Mouse (Mus musculus) forebrain, embryonic 11.5 days (tissue): Measurements from ENCODE around the gene Rasgrf2. TPM values are rescaled to one million over a fixed set of nuclear protein-coding genes. Genes with fewer than 3 reads are reported as not detected.

ENCODE experiments used
- ATAC-seq: fragments of 200-750 bp; cut with Nextera tagmentation; replicated peaks from 2 replicates; pipeline ENCODE4 v1.8.0; 2017; ENCODE audit warnings: moderate TSS enrichment; ENCODE audit not compliant: low FRiP score
- DNase-seq: peaks from one replicate; pipeline ENCODE4 v3.0.0-alpha.2; 2017; ENCODE audit warnings: low spot score
- H3K27ac ChIP-seq: fragments of 300-500 bp; sonication (generic); 2 replicates; pipeline ENCODE4 v1.5.1; 2014; ENCODE audit warnings: low read depth, low read length
- H3K27me3 ChIP-seq: fragments of 300-500 bp; sonication (generic); 2 replicates; pipeline ENCODE4 v1.6.1; 2014; ENCODE audit warnings: mild to moderate bottlenecking, low read length, mixed read lengths; ENCODE audit not compliant: control insufficient read depth, insufficient read depth
- H3K36me3 ChIP-seq: fragments of 300-500 bp; sonication (generic); 2 replicates; pipeline ENCODE4 v1.6.1; 2014; ENCODE audit warnings: mild to moderate bottlenecking, low read length, moderate library complexity, mixed read lengths; ENCODE audit not compliant: control insufficient read depth, insufficient read depth
- H3K4me1 ChIP-seq: fragments of 300-500 bp; sonication (generic); replicated peaks from 2 replicates; pipeline ENCODE4 v1.6.1; 2014; ENCODE audit warnings: low read length, mixed read lengths; ENCODE audit not compliant: control insufficient read depth, insufficient read depth
- H3K4me2 ChIP-seq: fragments of 300-500 bp; sonication (generic); 2 replicates; pipeline ENCODE4 v1.6.1; 2014; ENCODE audit warnings: low read depth, mild to moderate bottlenecking, low read length, moderate library complexity, mixed read lengths; ENCODE audit not compliant: severe bottlenecking
- H3K4me3 ChIP-seq: fragments of 300-500 bp; sonication (generic); 2 replicates; pipeline ENCODE4 v1.5.1; 2014; ENCODE audit warnings: low read depth, low read length
- H3K9ac ChIP-seq: fragments of 300-500 bp; sonication (generic); 2 replicates; pipeline ENCODE4 v1.6.1; 2014; ENCODE audit warnings: low read length
- H3K9me3 ChIP-seq: fragments of 300-500 bp; sonication (generic); 2 replicates; pipeline ENCODE4 v1.6.1; 2016; ENCODE audit warnings: low read length, mixed read lengths; ENCODE audit not compliant: control insufficient read depth
- WGBS: fragments of 180-500 bp; shearing (Covaris S2); extraction: QIAGEN DNeasy Blood & Tissue Kit; methylation state at CpG from one replicate; pipeline ENCODE4 v1.1.7; 2014; 5-methylcytosine and 5-hydroxymethylcytosine counted together
- polyA plus RNA-seq: library from polyadenylated mRNA; unstranded; fragments of >200 nt; fragmentation: Nextera tagmentation; extraction: Ambion mirVana; gene quantifications from 2 replicates; pipeline ENCODE4 v1.2.1, GENCODE M21; 2014

Gene Rasgrf2
- polyA plus RNA-seq, 1 experiment from 2014 or later = 0.08 TPM

- H3K9me3 ChIP-seq = no peaks in the 10 kb centered on the region
- H3K4me2 ChIP-seq = no peak overlapping the region
- H3K27ac ChIP-seq = no peak overlapping the region
- H3K4me3 ChIP-seq = no peak overlapping the region
- ATAC-seq (no peak), DNase-seq (no peak)
- H3K27me3 ChIP-seq = no peaks in the 10 kb centered on the region
- no peak overlapping the region for H3K9ac ChIP-seq
- WGBS = 75% methylated on average over 3 of the region's 3 CpGs
- no peaks in the 10 kb centered on the region for H3K4me1 ChIP-seq
- no peaks in the 10 kb centered on the region for H3K36me3 ChIP-seq
Measured at GRCm38 (mm10) chr13:91921010-91921409, 210.4 kb downstream of the Rasgrf2 start.

DNA sequence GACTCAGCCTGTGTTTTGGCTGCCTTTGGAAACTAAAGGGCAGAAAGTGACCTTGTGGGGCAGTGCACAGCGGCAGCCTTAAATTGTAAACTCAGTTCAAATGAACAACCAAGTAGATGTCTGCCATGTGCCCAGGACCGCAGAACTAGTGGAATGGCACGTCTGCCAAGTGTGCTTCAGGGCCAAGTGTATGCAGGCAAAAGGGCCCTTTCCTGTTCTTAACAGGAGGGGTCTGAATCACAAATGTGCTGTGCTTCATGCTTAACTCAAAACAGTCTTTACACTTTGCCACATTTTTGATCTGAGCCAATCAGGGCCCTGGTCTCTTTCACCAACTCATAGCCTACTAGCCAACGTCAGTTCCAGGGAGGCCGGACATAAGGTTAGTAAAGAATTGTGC is 212.7 kb downstream of the Rasgrf2 start:
- Histone ChIP-seq H3K4me3 (no peak overlapping the region), H3K9ac (no peak overlapping the region), H3K9me3 (no peaks in the 10 kb centered on the region), H3K27me3 (no peaks in the 10 kb centered on the region), H3K36me3 (no peaks in the 10 kb centered on the region), H3K4me1 (peaks cover 5% of the 10 kb centered on the region; the same call in 1 of the 2 replicates), H3K27ac (no peak overlapping the region), H3K4me2 (no peak overlapping the region)
- DNase-seq (no peak), ATAC-seq (no peak)
- WGBS = 82% methylated on average over 5 of the region's 5 CpGs

DNA sequence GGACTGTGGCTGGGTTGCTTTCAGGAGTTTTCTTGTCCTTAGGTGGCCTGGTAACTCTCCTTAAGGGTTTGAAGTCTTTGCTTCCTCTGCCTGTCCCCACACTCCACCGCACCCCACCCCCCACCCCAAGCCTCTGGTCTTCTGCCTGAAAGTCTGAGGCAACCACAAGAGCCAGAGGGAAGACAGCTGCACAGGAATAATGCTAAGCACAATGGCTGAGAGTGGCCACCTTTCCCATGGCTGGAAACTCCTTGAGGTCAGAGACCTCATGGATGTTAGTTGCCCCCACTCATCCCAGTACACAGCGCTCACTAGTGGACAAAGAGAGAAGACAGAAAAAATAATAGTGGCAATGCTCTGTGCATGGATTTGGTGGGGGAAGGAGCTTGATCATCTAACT is 213.6 kb downstream of the Rasgrf2 start:
- Histone ChIP-seq H3K4me3 (no peak overlapping the region), H3K9ac (no peak overlapping the region), H3K27ac (no peak overlapping the region), H3K27me3 (no peaks in the 10 kb centered on the region), H3K4me2 (no peak overlapping the region), H3K36me3 (no peaks in the 10 kb centered on the region), H3K9me3 (no peaks in the 10 kb centered on the region), H3K4me1 (peaks cover 5% of the 10 kb centered on the region; the same call in 1 of the 2 replicates)
- DNase-seq (no peak), ATAC-seq (no peak)
- 92% methylated on average over 2 of the region's 2 CpGs for WGBS

DNA sequence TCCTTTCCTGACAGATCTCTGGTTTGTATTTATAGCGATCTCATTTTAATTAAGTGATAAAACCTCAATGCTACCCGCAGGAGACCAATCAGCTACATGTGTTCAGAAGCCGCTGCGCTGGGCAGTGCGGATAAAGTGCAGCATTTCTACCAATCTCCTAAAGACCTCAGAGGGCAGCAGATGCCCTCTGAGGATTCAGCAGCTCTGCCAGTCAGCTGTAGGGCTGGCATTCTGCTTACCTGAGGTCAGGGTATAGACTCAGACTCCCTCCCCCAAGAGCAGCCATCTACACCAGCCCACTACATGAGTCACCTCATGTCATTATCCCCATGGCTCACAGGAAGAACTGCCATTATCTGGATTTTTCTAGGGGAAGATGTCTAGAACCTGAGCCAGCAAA is 215.1 kb downstream of the Rasgrf2 start:
- 87% methylated on average over 5 of the region's 5 CpGs for WGBS
- H3K4me2 ChIP-seq = no peak overlapping the region
- H3K27me3 ChIP-seq = no peaks in the 10 kb centered on the region
- H3K9me3 ChIP-seq = no peaks in the 10 kb centered on the region
- no peak overlapping the region for H3K27ac ChIP-seq
- no peak for DNase-seq
- ATAC-seq = 0 out of 2 replicates have a peak, but pooled peaks have one; percentile 4
- no peaks in the 10 kb centered on the region for H3K36me3 ChIP-seq
- H3K4me1 ChIP-seq = peaks cover 5% of the 10 kb centered on the region; the same call in 1 of the 2 replicates
- H3K9ac ChIP-seq = no peak overlapping the region
- H3K4me3 ChIP-seq = no peak overlapping the region

GRCm38 (mm10) chr13:91915582-91916239 is 215.7 kb downstream of the Rasgrf2 start:
- no peak overlapping the region for H3K9ac ChIP-seq
- H3K27ac ChIP-seq = no peak overlapping the region
- H3K4me3 ChIP-seq = no peak overlapping the region
- 52% methylated on average over 6 of the region's 6 CpGs for WGBS
- H3K4me1 ChIP-seq = peaks cover 5% of the 10 kb centered on the region; the same call in 1 of the 2 replicates
- no peak overlapping the region for H3K4me2 ChIP-seq
- H3K9me3 ChIP-seq = no peaks in the 10 kb centered on the region
- peak; percentile 49 for DNase-seq
- H3K36me3 ChIP-seq = no peaks in the 10 kb centered on the region
- ATAC-seq = peak; percentile 71
- no peaks in the 10 kb centered on the region for H3K27me3 ChIP-seq

DNA sequence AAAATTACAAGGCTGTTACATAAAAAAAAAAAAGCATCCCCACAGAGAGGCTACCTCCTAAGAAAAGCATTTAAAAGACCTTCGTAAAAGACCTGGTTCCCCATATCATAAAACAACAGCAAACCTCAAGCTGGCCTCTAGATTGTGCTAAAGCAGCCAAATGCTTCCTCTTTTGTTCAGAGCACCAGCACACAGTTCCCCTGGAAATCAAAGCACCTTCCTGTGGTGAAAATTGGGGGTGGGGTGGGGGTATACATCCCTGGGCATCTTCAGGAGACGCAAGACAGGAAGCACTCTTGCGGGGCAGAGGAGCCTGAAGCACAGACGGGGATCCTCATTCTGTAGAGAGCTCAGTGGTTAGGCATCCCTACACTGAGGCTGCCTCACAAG is 216.3 kb downstream of the Rasgrf2 start:
- no peak overlapping the region for H3K4me3 ChIP-seq
- H3K9me3 ChIP-seq = no peaks in the 10 kb centered on the region
- no peak overlapping the region for H3K9ac ChIP-seq
- ATAC-seq = no peak
- H3K4me1 ChIP-seq = peaks cover 5% of the 10 kb centered on the region; the same call in 1 of the 2 replicates
- no peaks in the 10 kb centered on the region for H3K27me3 ChIP-seq
- 32% methylated on average over 4 of the region's 4 CpGs for WGBS
- H3K27ac ChIP-seq = no peak overlapping the region
- H3K36me3 ChIP-seq = no peaks in the 10 kb centered on the region
- no peak for DNase-seq
- no peak overlapping the region for H3K4me2 ChIP-seq

GRCm38 (mm10) chr13:91911652-91912051 is 219.8 kb downstream of the Rasgrf2 start:
- Histone ChIP-seq H3K9me3 (no peaks in the 10 kb centered on the region), H3K9ac (no peak overlapping the region), H3K4me1 (peaks cover 5% of the 10 kb centered on the region; the same call in 1 of the 2 replicates), H3K4me3 (no peak overlapping the region), H3K4me2 (no peak overlapping the region), H3K27me3 (no peaks in the 10 kb centered on the region), H3K36me3 (no peaks in the 10 kb centered on the region), H3K27ac (no peak overlapping the region)
- DNase-seq = no peak
- no peak for ATAC-seq

- Histone ChIP-seq H3K9ac (no peak overlapping the region), H3K27me3 (no peaks in the 10 kb centered on the region), H3K4me1 (peaks cover 5% of the 10 kb centered on the region; the same call in 1 of the 2 replicates), H3K4me3 (no peak overlapping the region), H3K4me2 (no peak overlapping the region), H3K9me3 (no peaks in the 10 kb centered on the region), H3K27ac (no peak overlapping the region), H3K36me3 (no peaks in the 10 kb centered on the region)
- DNase-seq (no peak), ATAC-seq (no peak)
Measured at GRCm38 (mm10) chr13:91911211-91911610, 220.2 kb downstream of the Rasgrf2 start.
